In genomic region chr2:127484476-127485170, GRCm38 (mm10) we compare ENCODE assay signal across 9 mouse cellular contexts. TPM values are rescaled to one million over a fixed set of nuclear protein-coding genes. Genes with fewer than 3 reads are reported as not detected.
A peak's percentile ranks its signal among the peaks of the same experiment; 100 is the strongest.
DNase-seq lines count a peak whose midpoint lies in the region; ATAC-seq and TF ChIP-seq lines count a peak whose summit lies in the region.
"Had no signal": no experiment of that assay in that cellular context is flagged by ENCODE, and none has a peak within 500 bp of the region (broad histone marks: within the 10 kb centered on the region; RNA-seq: fewer than 3 reads in every experiment).

No protein-coding gene starts in this region.

- no peaks in the 10 kb centered on the region for H3K36me3 ChIP-seq in C2C12 (ENCODE audit: control insufficient read depth, insufficient read depth)
- no peaks in the 10 kb centered on the region for H3K36me3 ChIP-seq in hindbrain, embryonic 12.5 days
- no peaks in the 10 kb centered on the region for H3K36me3 ChIP-seq in limb, embryonic 13.5 days
- no peaks in the 10 kb centered on the region for H3K36me3 ChIP-seq in midbrain, embryonic 11.5 days (ENCODE audit: control insufficient read depth, insufficient read depth, low read length)

- peaks cover 20% of the 10 kb centered on the region for H3K27me3 ChIP-seq in C2C12 (ENCODE audit: control insufficient read depth, insufficient read depth, insufficient read length)
- H3K27me3 ChIP-seq in hindbrain, embryonic 12.5 days: peaks cover 71% of the 10 kb centered on the region
- peaks cover 66% of the 10 kb centered on the region for H3K27me3 ChIP-seq in limb, embryonic 13.5 days
- peaks cover 52% of the 10 kb centered on the region for H3K27me3 ChIP-seq in midbrain, embryonic 11.5 days (ENCODE audit: control insufficient read depth, insufficient read depth, low read length)

- peak overlapping the region; percentile 37 for H3K4me2 ChIP-seq in hindbrain, embryonic 12.5 days (replicated peaks)
- H3K4me2 ChIP-seq in limb, embryonic 13.5 days (replicated peaks): peak overlapping the region; percentile 59
- H3K4me2 ChIP-seq in midbrain, embryonic 11.5 days: peak overlapping the region; percentile 18; the same call in 1 of the 2 replicates

- no peaks in the 10 kb centered on the region for H3K9me3 ChIP-seq in hindbrain, embryonic 12.5 days (replicated peaks)
- H3K9me3 ChIP-seq in limb, embryonic 13.5 days: no peaks in the 10 kb centered on the region
- H3K9me3 ChIP-seq in midbrain, embryonic 11.5 days (ENCODE audit: control insufficient read depth, low read length): no peaks in the 10 kb centered on the region

- H3ac ChIP-seq in C2C12 (ENCODE audit: control insufficient read depth, insufficient read length, low read depth): no peak overlapping the region

- 0 out of 2 replicates have a peak overlapping the region, but pooled peaks have one; percentile 14 for H3K9ac ChIP-seq in hindbrain, embryonic 12.5 days
- peak overlapping the region; percentile 43 for H3K9ac ChIP-seq in limb, embryonic 13.5 days
- no peak overlapping the region for H3K9ac ChIP-seq in midbrain, embryonic 11.5 days (ENCODE audit: low read length)

- H3K79me2 ChIP-seq in C2C12 (ENCODE audit: control insufficient read depth, insufficient read depth): no peaks in the 10 kb centered on the region

- 7% methylated on average over 19 of the region's 19 CpGs for WGBS in hindbrain, embryonic 12.5 days
- 6% methylated on average over 19 of the region's 19 CpGs for WGBS in limb, embryonic 13.5 days
- 9% methylated on average over 19 of the region's 19 CpGs for WGBS in midbrain, embryonic 11.5 days

- no peak overlapping the region for H3K27ac ChIP-seq in gastrocnemius, adult 2 months
- no peak overlapping the region for H3K27ac ChIP-seq in hindbrain, embryonic 12.5 days
- H3K27ac ChIP-seq in limb, embryonic 13.5 days: no peak overlapping the region
- no peak overlapping the region for H3K27ac ChIP-seq in midbrain, embryonic 11.5 days (ENCODE audit: low read depth, low read length)
- H3K27ac ChIP-seq: left cerebral cortex, adult 2 months had no signal

- no peaks in the 10 kb centered on the region for H3K79me3 ChIP-seq in C2C12 (ENCODE audit: low read depth)

- ATAC-seq in hindbrain, embryonic 12.5 days (ENCODE audit: low FRiP score): peak; percentile 73
- peak; percentile 58 for ATAC-seq in limb, embryonic 13.5 days (ENCODE audit: low FRiP score, low read depth)
- peak; percentile 80 for ATAC-seq in midbrain, embryonic 11.5 days (ENCODE audit: low FRiP score)

- intact Hi-C loops in gastrocnemius, adult 2 months (cut with DNase I): no loop called here

- no peak overlapping the region for H3K4me3 ChIP-seq in C2C12 (ENCODE audit: insufficient read depth, poor library complexity, severe bottlenecking)
- H3K4me3 ChIP-seq in gastrocnemius, adult 2 months: peak overlapping the region; percentile 46
- H3K4me3 ChIP-seq in hindbrain, embryonic 12.5 days: peak overlapping the region; percentile 10
- H3K4me3 ChIP-seq in limb, embryonic 13.5 days: peak overlapping the region; percentile 31
- 0 out of 2 replicates have a peak overlapping the region, but pooled peaks have one; percentile 1 for H3K4me3 ChIP-seq in midbrain, embryonic 11.5 days (ENCODE audit: low read depth, low read length)
- H3K4me3 ChIP-seq: left cerebral cortex, adult 2 months had no signal

- H3K4me1 ChIP-seq in hindbrain, embryonic 12.5 days: peaks cover 27% of the 10 kb centered on the region
- H3K4me1 ChIP-seq in limb, embryonic 13.5 days: peaks cover 36% of the 10 kb centered on the region
- peaks cover 8% of the 10 kb centered on the region for H3K4me1 ChIP-seq in midbrain, embryonic 11.5 days (ENCODE audit: control insufficient read depth, insufficient read depth, low read length)

- DNase-seq in adrenal gland, postnatal 14 days: peak; percentile 79
- DNase-seq in gastrocnemius, adult 2 months: peak; percentile 59
- peak; percentile 98 for DNase-seq in midbrain, embryonic 11.5 days (ENCODE audit: low spot score, missing footprints)
- DNase-seq in testis, postnatal 14 days (ENCODE audit: low spot score): peak; percentile 50
- DNase-seq in left cerebral cortex, adult 9 months (ENCODE audit: low spot score in 2 of 2): no peak

- no peak for TF ChIP-seq CTCF in C2C12 (IDR thresholded peaks at IDR 0.05; ENCODE audit: control insufficient read depth, insufficient read depth, insufficient read length)
- no peak for TF ChIP-seq CTCF in gastrocnemius, adult 2 months (IDR thresholded peaks at IDR 0.05)

TF ChIP-seq in C2C12, 6 proteins besides CTCF, POLR2A, EP300 and RAD21:
- TF ChIP-seq MYOG (IDR thresholded peaks at IDR 0.05; ENCODE audit: control insufficient read depth, extremely low read depth, insufficient read length): no peak
- no peak for TF ChIP-seq MAX (IDR thresholded peaks at IDR 0.05)
- no peak for TF ChIP-seq FOSL1 (IDR thresholded peaks at IDR 0.05; ENCODE audit: insufficient read depth, low read length, poor library complexity, severe bottlenecking)
- TF ChIP-seq CEBPB (IDR thresholded peaks at IDR 0.05; ENCODE audit: low read depth): no peak
- TF ChIP-seq MYOD1 (IDR thresholded peaks at IDR 0.05; ENCODE audit: control insufficient read depth, insufficient read length, low read depth): no peak
- peak; percentile 46 for TF ChIP-seq USF1 (IDR thresholded peaks at IDR 0.05; ENCODE audit: low read depth)

RNA-seq across cellular contexts. Expression of gene Kcnip3, which starts 37.3 kb away (rescaled TPM):
- 0.33 TPM for polyA plus RNA-seq in C2C12 (2012; fragmentation: generic; extraction: Trizol)
- total RNA-seq in adrenal gland, postnatal 14 days (2021): 5.1 and 5.3 TPM in 2 replicates
- under 1 TPM; 0.28 to 0.31 TPM for total RNA-seq in gastrocnemius, adult 2 months (2021)
- polyA plus RNA-seq in hindbrain, embryonic 12.5 days (2016; fragmentation: Nextera tagmentation; extraction: Ambion mirVana): 1.4 and 3.5 TPM in 2 replicates
- 1.2 and 1.5 TPM in 2 replicates for polyA plus RNA-seq in limb, embryonic 13.5 days (2015; fragmentation: Nextera tagmentation; extraction: Ambion mirVana)
- polyA plus RNA-seq in midbrain, embryonic 11.5 days (2014; fragmentation: Nextera tagmentation; extraction: Ambion mirVana): 3.9 and 4.4 TPM in 2 replicates

RNA-seq across cellular contexts. Expression of gene Fahd2a, which starts 40.3 kb away (rescaled TPM):
- polyA plus RNA-seq in C2C12 (2012; fragmentation: generic; extraction: Trizol): 2.6 TPM
- total RNA-seq in adrenal gland, postnatal 14 days (2021): 48.1 and 48.5 TPM in 2 replicates
- total RNA-seq in gastrocnemius, adult 2 months (2021): 10 to 100 TPM; 18.8 to 26.9 TPM
- polyA plus RNA-seq in hindbrain, embryonic 12.5 days (2016; fragmentation: Nextera tagmentation; extraction: Ambion mirVana): 29.4 and 30.8 TPM in 2 replicates
- polyA plus RNA-seq in limb, embryonic 13.5 days (2015; fragmentation: Nextera tagmentation; extraction: Ambion mirVana): 22.8 and 24.9 TPM in 2 replicates
- 26.6 and 28.9 TPM in 2 replicates for polyA plus RNA-seq in midbrain, embryonic 11.5 days (2014; fragmentation: Nextera tagmentation; extraction: Ambion mirVana)

RNA-seq across cellular contexts. Expression of gene Prom2, which starts 56.6 kb away (rescaled TPM):
- polyA plus RNA-seq in C2C12 (2012; fragmentation: generic; extraction: Trizol): not detected
- total RNA-seq in adrenal gland, postnatal 14 days (2021): 0.19 and 0.26 TPM in 2 replicates
- not detected for total RNA-seq in gastrocnemius, adult 2 months (2021)
- polyA plus RNA-seq in hindbrain, embryonic 12.5 days (2016; fragmentation: Nextera tagmentation; extraction: Ambion mirVana): 0.42 and 0.77 TPM in 2 replicates
- 1.8 and 2.3 TPM in 2 replicates for polyA plus RNA-seq in limb, embryonic 13.5 days (2015; fragmentation: Nextera tagmentation; extraction: Ambion mirVana)
- polyA plus RNA-seq in midbrain, embryonic 11.5 days (2014; fragmentation: Nextera tagmentation; extraction: Ambion mirVana): 0.32 TPM in 1 of 2 replicates, not detected in the other

RNA-seq across cellular contexts. Expression of gene Gpat2, which starts 59.6 kb away (rescaled TPM):
- 0.02 TPM for polyA plus RNA-seq in C2C12 (2012; fragmentation: generic; extraction: Trizol)
- total RNA-seq in adrenal gland, postnatal 14 days (2021): 0.37 and 0.38 TPM in 2 replicates
- not detected for total RNA-seq in gastrocnemius, adult 2 months (2021)
- polyA plus RNA-seq in hindbrain, embryonic 12.5 days (2016; fragmentation: Nextera tagmentation; extraction: Ambion mirVana): 0.12 and 0.15 TPM in 2 replicates
- polyA plus RNA-seq in limb, embryonic 13.5 days (2015; fragmentation: Nextera tagmentation; extraction: Ambion mirVana): 0.14 and 0.32 TPM in 2 replicates
- 0.16 and 0.37 TPM in 2 replicates for polyA plus RNA-seq in midbrain, embryonic 11.5 days (2014; fragmentation: Nextera tagmentation; extraction: Ambion mirVana)

Comparison
In these comparisons a context has a peak if more than half of its experiments do, and no peak if none do; other contexts are left out.
1. DNase-seq: peak in adrenal gland, postnatal 14 days (single experiment), gastrocnemius, adult 2 months (single experiment), midbrain, embryonic 11.5 days (single experiment) and testis, postnatal 14 days (single experiment); none in left cerebral cortex, adult 9 months (0 of 2).
2. Peak in every context shown above with its lines, with median percentiles within 50 percentile points of each other: ATAC-seq and H3K4me2 ChIP-seq.